ENCODE assay signal across 11 mouse cellular contexts in the genomic region with DNA sequence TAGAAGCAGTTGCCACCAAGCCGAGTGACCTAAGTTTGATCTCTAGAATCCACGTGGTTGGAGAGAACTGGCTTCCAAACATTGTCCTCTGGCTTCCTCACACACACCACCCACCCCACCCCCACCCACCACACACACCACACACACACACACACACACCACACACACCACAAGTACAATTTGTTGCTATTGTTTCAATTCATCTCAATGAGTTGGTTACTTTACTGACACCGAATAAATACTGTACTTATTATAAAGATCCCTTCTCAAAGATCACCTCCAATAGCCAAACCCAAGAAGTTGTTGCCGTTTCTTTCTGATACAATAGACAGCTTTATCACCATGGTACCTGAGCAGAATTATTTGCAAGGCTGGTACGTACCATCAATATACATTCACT. TPM values are rescaled to one million over a fixed set of nuclear protein-coding genes. Genes with fewer than 3 reads are reported as not detected.
DNase-seq lines count a peak whose midpoint lies in the region; ATAC-seq lines count a peak whose summit lies in the region.
"Had no signal": no experiment of that assay in that cellular context is flagged by ENCODE, and none has a peak within 500 bp of the region (broad histone marks: within the 10 kb centered on the region; RNA-seq: fewer than 3 reads in every experiment).

A gene (minus strand): TSS at position 101 of the 400 bp plus-strand sequence.

- no peaks in the 10 kb centered on the region for H3K9me3 ChIP-seq in heart, embryonic 10.5 days
- H3K9me3 ChIP-seq in lung, embryonic 16.5 days (ENCODE audit: control insufficient read depth, low read length): no peaks in the 10 kb centered on the region
- H3K9me3 ChIP-seq in neural tube, embryonic 14.5 days (ENCODE audit: control insufficient read depth, low read length): no peaks in the 10 kb centered on the region

- WGBS in heart, embryonic 10.5 days: 79% methylated on average over 5 of the region's 5 CpGs
- WGBS in lung, embryonic 16.5 days: 70% methylated on average over 5 of the region's 5 CpGs
- WGBS in neural tube, embryonic 14.5 days: 80% methylated on average over 5 of the region's 5 CpGs

- H3K36me3 ChIP-seq in heart, embryonic 10.5 days: no peaks in the 10 kb centered on the region
- H3K36me3 ChIP-seq in lung, embryonic 16.5 days (ENCODE audit: control insufficient read depth, insufficient read depth, low read length): no peaks in the 10 kb centered on the region
- H3K36me3 ChIP-seq in neural tube, embryonic 14.5 days (ENCODE audit: control insufficient read depth, insufficient read depth, low read length): no peaks in the 10 kb centered on the region

- no peak for DNase-seq in heart, embryonic 10.5 days (ENCODE audit: low spot score)
- DNase-seq in heart, adult 9 months (ENCODE audit: low spot score in 2 of 2): no peak
- no peak for DNase-seq in lung, postnatal 25 days (ENCODE audit: low spot score)
- no peak for DNase-seq in left cerebral cortex, postnatal 10 days (ENCODE audit: extremely low spot score in 1 of 2, low spot score in 2 of 2)
- DNase-seq in thymus, postnatal 10 days (ENCODE audit: low spot score in 2 of 2): no peak
- no peak for DNase-seq in adipocyte (ENCODE audit: low spot score)
- DNase-seq: thymus, postnatal 4 days had no signal

- no peak within 1 kb of the TSS for H3K27ac ChIP-seq in heart, embryonic 10.5 days
- no peak within 1 kb of the TSS for H3K27ac ChIP-seq in lung, embryonic 16.5 days (ENCODE audit: low read length)
- no peak within 1 kb of the TSS for H3K27ac ChIP-seq in neural tube, embryonic 14.5 days (ENCODE audit: low read depth, low read length)

- H3K27me3 ChIP-seq in heart, embryonic 10.5 days (ENCODE audit: insufficient read depth, poor library complexity, severe bottlenecking): peaks cover 67% of the 10 kb centered on the region
- H3K27me3 ChIP-seq in lung, embryonic 16.5 days (ENCODE audit: control insufficient read depth, insufficient read depth, low read depth, low read length): peaks cover 41% of the 10 kb centered on the region
- H3K27me3 ChIP-seq in neural tube, embryonic 14.5 days (ENCODE audit: control insufficient read depth, insufficient read depth, low read length): peaks cover 54% of the 10 kb centered on the region

- H3K4me3 ChIP-seq in heart, embryonic 10.5 days: peak within 1 kb of the TSS; percentile 56; the same call in 1 of the 2 replicates
- no peak within 1 kb of the TSS for H3K4me3 ChIP-seq in lung, embryonic 16.5 days (ENCODE audit: low read length)
- H3K4me3 ChIP-seq in neural tube, embryonic 14.5 days (ENCODE audit: low read depth, low read length): peak within 1 kb of the TSS; percentile 31

- no peak for ATAC-seq in lung, embryonic 16.5 days (ENCODE audit: low read depth)
- no peak for ATAC-seq in neural tube, embryonic 14.5 days (ENCODE audit: low read depth)

- H3K4me2 ChIP-seq in lung, embryonic 16.5 days (ENCODE audit: low read depth, low read length): peak within 1 kb of the TSS; percentile 50; the same call in 1 of the 2 replicates
- H3K4me2 ChIP-seq in neural tube, embryonic 14.5 days (ENCODE audit: low read depth, low read length): peak within 1 kb of the TSS; percentile 45

- no peak within 1 kb of the TSS for H3K9ac ChIP-seq in lung, embryonic 16.5 days (ENCODE audit: low read length)
- no peak within 1 kb of the TSS for H3K9ac ChIP-seq in neural tube, embryonic 14.5 days (replicated peaks; ENCODE audit: low read depth, low read length)

- intact Hi-C loops in left cerebral cortex, postnatal 10 days (cut with DNase I): no loop called here

- H3K4me1 ChIP-seq in heart, embryonic 10.5 days: peaks cover 14% of the 10 kb centered on the region
- H3K4me1 ChIP-seq in lung, embryonic 16.5 days (replicated peaks; ENCODE audit: control insufficient read depth, insufficient read depth, low read length): peaks cover 5% of the 10 kb centered on the region; the same call in 1 of the 2 replicates
- H3K4me1 ChIP-seq in neural tube, embryonic 14.5 days (ENCODE audit: control insufficient read depth, insufficient read depth, low read length): peaks cover 8% of the 10 kb centered on the region; the same call in 1 of the 2 replicates

RNA-seq across cellular contexts. Expression of the gene that starts here (rescaled TPM):
- polyA plus RNA-seq in heart, embryonic 10.5 days (2016; fragmentation: Nextera tagmentation; extraction: Ambion mirVana): not detected in 2 replicates
- polyA plus RNA-seq in lung, embryonic 16.5 days (2015; fragmentation: Nextera tagmentation; extraction: Ambion mirVana): 0.34 TPM in 1 of 2 replicates, not detected in the other
- total RNA-seq in left cerebral cortex, postnatal 10 days (2021): 10 to 100 TPM; 16.9 to 20.8 TPM
- polyA plus RNA-seq in neural tube, embryonic 14.5 days (2014; fragmentation: Nextera tagmentation; extraction: Ambion mirVana): 8.9 and 13.7 TPM in 2 replicates
- total RNA-seq: common myeloid progenitor, adult 5-6 weeks; hematopoietic stem cell, adult 5-6 weeks had no signal
